Mouse (Mus musculus) liver, postnatal 0 days (tissue): Measurements from ENCODE around the gene Vac14.

Source experiments
- CTCF ChIP-seq: sonication (generic); IDR thresholded peaks from 2 replicates; pipeline ENCODE4 v1.5.1; 2016; ENCODE audit warnings: antibody characterized with exemption, low read depth
- EP300 ChIP-seq: IDR thresholded peaks from 2 replicates; pipeline ENCODE4 v1.6.1; 2016; ENCODE audit warnings: antibody characterized with exemption, low read depth, mild to moderate bottlenecking

- TF ChIP-seq CTCF (no peak), EP300 (no peak)
These were observed 53.7 kb downstream of the Vac14 start for GRCm38 (mm10) chr8:110672133-110672532.
